Mouse (Mus musculus): ENCODE data around the gene Olfr1057. TPM values are rescaled to one million over a fixed set of nuclear protein-coding genes. Genes with fewer than 3 reads are reported as not detected.
"Not testable (repeated sequence)": the region's sequence is repeated elsewhere in the genome, so short reads cannot be mapped to it uniquely, and the experiment has no call there.

Olfr1057 gene
- total RNA-seq (2012; rRNA removed) (not detected in 2 replicates), polyA plus RNA-seq (2012; ENCODE audit: insufficient read depth in 1 of 2, insufficient read length in 2 of 2, low read depth in 1 of 2, low replicate concordance in 2 of 2, missing spikeins in 1 of 2) (not detected)

- no peak within 1 kb of the TSS for H3K9ac ChIP-seq (ENCODE audit: control insufficient read depth, low read depth, low read length, poor library complexity, severe bottlenecking)
- no peaks in the 10 kb centered on the region for H3K27me3 ChIP-seq (ENCODE audit: control insufficient read depth in 1 of 2, insufficient read depth in 2 of 2, low read length in 2 of 2)
- H3K36me3 ChIP-seq (ENCODE audit: control insufficient read depth in 1 of 2, insufficient read depth in 2 of 2, low read length in 2 of 2) = no peaks in the 10 kb centered on the region
- H3K4me1 ChIP-seq (ENCODE audit: control insufficient read depth in 1 of 2, insufficient read depth in 2 of 2, low read length in 2 of 2) = no peaks in the 10 kb centered on the region
- DNase-seq (ENCODE audit: low read depth, low spot score) = no peak
- H3K79me2 ChIP-seq (ENCODE audit: control insufficient read depth, insufficient read depth, low read length, poor library complexity) = no peaks in the 10 kb centered on the region
- no peak within 1 kb of the TSS for H3K4me3 ChIP-seq (ENCODE audit: control insufficient read depth in 1 of 2, insufficient read depth in 1 of 2, low read depth in 2 of 2, low read length in 2 of 2)
- H3K27ac ChIP-seq (ENCODE audit: control insufficient read depth, low read depth, low read length) = no peak within 1 kb of the TSS
- TF ChIP-seq E2F4 (IDR thresholded peaks at IDR 0.05; ENCODE audit: borderline replicate concordance, low read depth, low read length) (no peak), MYC (IDR thresholded peaks at IDR 0.05; ENCODE audit: low read depth, low read length) (no peak), POLR2AphosphoS5 (IDR thresholded peaks at IDR 0.05; ENCODE audit: borderline replicate concordance, low read depth, low read length) (no peak), MEF2A (IDR thresholded peaks at IDR 0.05; ENCODE audit: extremely low read depth, insufficient replicate concordance, low read depth, low read length, poor library complexity, severe bottlenecking) (no peak), ZNF384 (IDR thresholded peaks at IDR 0.05; ENCODE audit: low read depth, low read length) (no peak), TAL1 (IDR thresholded peaks at IDR 0.05; ENCODE audit: low read length) (no peak), NRF1 (IDR thresholded peaks at IDR 0.05; ENCODE audit: insufficient read depth, low read depth, low read length, poor library complexity, severe bottlenecking) (no peak), UBTF (IDR thresholded peaks at IDR 0.05; ENCODE audit: borderline replicate concordance, insufficient read depth, low read depth, low read length) (no peak)
- no peaks in the 10 kb centered on the region for H3K9me3 ChIP-seq (replicated peaks; ENCODE audit: insufficient read depth, low read length)
Observed at GRCm38 (mm10) chr2:86378293-86378692, at the start of gene Olfr1057. Gene Olfr1057, minus strand, starts transcription at chr2:86378393.

GRCm38 (mm10) chr2:86426649-86427048, 48.5 kb upstream of the Olfr1057 start, which contains the start of gene Olfr1062:
Gene Olfr1062, minus strand, starts transcription at chr2:86426749.
- not testable (repeated sequence) for H3K36me3 ChIP-seq (ENCODE audit: control insufficient read depth in 1 of 2, insufficient read depth in 2 of 2, low read length in 2 of 2); H3K79me2 ChIP-seq (ENCODE audit: control insufficient read depth, insufficient read depth, low read length, poor library complexity); DNase-seq (ENCODE audit: low read depth, low spot score); H3K27me3 ChIP-seq (ENCODE audit: control insufficient read depth in 1 of 2, insufficient read depth in 2 of 2, low read length in 2 of 2); H3K4me3 ChIP-seq (ENCODE audit: control insufficient read depth in 1 of 2, insufficient read depth in 1 of 2, low read depth in 2 of 2, low read length in 2 of 2); H3K4me1 ChIP-seq (ENCODE audit: control insufficient read depth in 1 of 2, insufficient read depth in 2 of 2, low read length in 2 of 2); H3K9ac ChIP-seq (ENCODE audit: control insufficient read depth, low read depth, low read length, poor library complexity, severe bottlenecking); H3K9me3 ChIP-seq (replicated peaks; ENCODE audit: insufficient read depth, low read length); H3K27ac ChIP-seq (ENCODE audit: control insufficient read depth, low read depth, low read length)

GRCm38 (mm10) chr2:86413950-86414349, 35.8 kb upstream of the Olfr1057 start, which contains the start of gene Olfr1061:
Gene Olfr1061, minus strand, starts transcription at chr2:86414050.
- Histone ChIP-seq H3K9me3 (replicated peaks; ENCODE audit: insufficient read depth, low read length) (no peaks in the 10 kb centered on the region), H3K4me1 (ENCODE audit: control insufficient read depth in 1 of 2, insufficient read depth in 2 of 2, low read length in 2 of 2) (no peaks in the 10 kb centered on the region), H3K27me3 (ENCODE audit: control insufficient read depth in 1 of 2, insufficient read depth in 2 of 2, low read length in 2 of 2) (no peaks in the 10 kb centered on the region), H3K36me3 (ENCODE audit: control insufficient read depth in 1 of 2, insufficient read depth in 2 of 2, low read length in 2 of 2) (no peaks in the 10 kb centered on the region), H3K4me3 (ENCODE audit: control insufficient read depth in 1 of 2, insufficient read depth in 1 of 2, low read depth in 2 of 2, low read length in 2 of 2) (no peak within 1 kb of the TSS), H3K79me2 (ENCODE audit: control insufficient read depth, insufficient read depth, low read length, poor library complexity) (no peaks in the 10 kb centered on the region), H3K9ac (ENCODE audit: control insufficient read depth, low read depth, low read length, poor library complexity, severe bottlenecking) (no peak within 1 kb of the TSS), H3K27ac (ENCODE audit: control insufficient read depth, low read depth, low read length) (no peak within 1 kb of the TSS)
- TF ChIP-seq MAFK (IDR thresholded peaks at IDR 0.05; ENCODE audit: borderline replicate concordance, low read depth, low read length) (no peak), TAL1 (IDR thresholded peaks at IDR 0.05; ENCODE audit: low read length) (no peak), CHD2 (IDR thresholded peaks at IDR 0.05; ENCODE audit: low read length) (no peak), GABPA (IDR thresholded peaks at IDR 0.05; ENCODE audit: low read depth, low read length) (no peak), USF1 (IDR thresholded peaks at IDR 0.05; ENCODE audit: low read depth, low read length) (no peak), CTCF (IDR thresholded peaks at IDR 0.05 in 2 of 3, conservative IDR thresholded peaks at IDR 0.05 in 1 of 3; ENCODE audit: control insufficient read depth in 1 of 3, insufficient read depth in 1 of 3, low read depth in 2 of 3, low read length in 3 of 3, poor library complexity in 1 of 3, severe bottlenecking in 1 of 3) (no peak), MXI1 (IDR thresholded peaks at IDR 0.05; ENCODE audit: low read depth, low read length) (no peak), ZC3H11A (IDR thresholded peaks at IDR 0.05; ENCODE audit: low read depth, low read length) (no peak), KAT2A (conservative IDR thresholded peaks at IDR 0.05; ENCODE audit: low read depth, low read length) (no peak), HCFC1 (IDR thresholded peaks at IDR 0.05; ENCODE audit: low read depth, low read length) (no peak), NELFE (IDR thresholded peaks at IDR 0.05; ENCODE audit: low read depth, low read length) (no peak), TBP (IDR thresholded peaks at IDR 0.05; ENCODE audit: low read depth, low read length) (no peak)
- no peak for DNase-seq (ENCODE audit: low read depth, low spot score)
